Mouse (Mus musculus) liver, postnatal 0 days (tissue): Measurements from ENCODE around the gene Cyb5r2.

Experiments
- CTCF ChIP-seq: sonication (generic); IDR thresholded peaks from 2 replicates; pipeline ENCODE4 v1.5.1; 2016; ENCODE audit warnings: antibody characterized with exemption, low read depth
- EP300 ChIP-seq: IDR thresholded peaks from 2 replicates; pipeline ENCODE4 v1.6.1; 2016; ENCODE audit warnings: antibody characterized with exemption, low read depth, mild to moderate bottlenecking

GRCm38 (mm10) chr7:107770812-107771211 is 13.0 kb upstream of the Cyb5r2 start:
- TF ChIP-seq CTCF (no peak), EP300 (no peak)
